Mouse (Mus musculus) ovary, adult 10 weeks (tissue): ENCODE data around the gene Tyw3. TPM values are rescaled to one million over a fixed set of nuclear protein-coding genes. Genes with fewer than 3 reads are reported as not detected.

ENCODE experiments used
- polyA plus RNA-seq: library from polyadenylated mRNA; stranded (reverse); fragments of 350-450 nt; fragmentation: Illumina TruSeq; extraction: RNeasy Lipid Tissue Mini Kit (QIAGEN cat#74804); gene quantifications from one replicate; pipeline ENCODE4 v1.2.3, GENCODE M21; 2014

The Tyw3 gene
- 4.8 TPM for polyA plus RNA-seq

DNA sequence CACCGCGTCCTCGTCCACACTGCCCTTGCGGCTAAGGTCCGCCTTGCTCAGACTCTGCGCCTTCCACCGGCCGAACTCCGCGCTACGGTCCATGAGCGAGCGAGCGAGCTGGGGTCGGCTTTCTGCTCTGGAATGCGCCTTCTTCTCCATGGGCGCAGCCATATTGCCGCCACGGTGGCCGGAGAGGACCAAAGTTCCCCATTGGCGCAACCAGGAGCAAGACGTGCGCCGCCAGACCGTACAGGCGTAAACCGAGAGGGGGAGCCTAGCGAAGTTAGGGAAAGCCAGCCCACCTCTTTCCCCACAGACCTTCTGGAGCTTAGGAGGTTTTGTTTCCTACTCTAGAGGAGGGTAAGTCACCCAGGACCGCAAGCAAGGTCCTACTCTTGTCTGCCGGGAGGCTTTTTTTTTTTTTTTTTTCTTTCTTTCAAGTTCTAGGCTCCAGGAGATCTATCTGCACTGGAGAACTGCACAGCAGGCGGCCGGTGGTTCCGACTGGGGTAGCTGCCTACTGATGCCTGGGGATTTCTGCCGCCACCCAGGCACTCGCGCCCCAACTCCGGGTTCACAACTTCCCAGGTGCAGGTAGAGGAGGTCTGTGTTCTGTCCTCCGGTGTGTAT lies at the start of gene Tyw3:
Tyw3 (minus strand) TSS at position 171 of the 621 bp plus-strand sequence.

DNA sequence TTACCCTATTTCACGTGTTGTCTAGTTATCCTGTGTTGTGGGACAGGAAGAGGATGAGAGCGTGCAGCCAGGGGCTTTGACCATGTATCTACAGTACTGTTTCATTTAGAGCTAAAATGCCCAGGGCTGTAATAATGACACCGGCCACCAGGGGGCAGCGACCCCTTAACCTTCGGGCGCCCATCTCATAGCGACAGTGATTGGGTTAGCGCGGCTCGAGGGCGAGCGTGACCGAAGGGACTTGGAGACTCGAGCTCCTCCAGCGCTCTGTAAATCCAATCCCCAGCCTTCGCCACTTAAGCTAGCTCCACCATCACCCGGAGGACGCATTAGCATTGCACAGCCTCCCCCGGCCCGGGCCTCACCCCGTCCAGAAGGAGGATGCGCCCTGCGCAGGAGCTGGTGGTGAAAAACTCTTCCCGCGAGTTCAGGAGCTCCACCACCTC lies 393 bp downstream of the Tyw3 start, which contains the start of gene Cryz:
Cryz (plus strand) TSS at position 224 of the 446 bp plus-strand sequence.

Other genes with a start within 250 kb of the Tyw3 start
- gene Cryz, start 393 bp downstream of the Tyw3 start, polyA plus RNA-seq, result 21.6 TPM
- 6.0 TPM for gene Erich3, start 66.8 kb upstream of the Tyw3 start, polyA plus RNA-seq